Mouse (Mus musculus): ENCODE measurements around the gene Irx3. TPM values are rescaled to one million over a fixed set of nuclear protein-coding genes. Genes with fewer than 3 reads are reported as not detected.

The Irx3 gene
- polyA plus RNA-seq (2015; fragmentation: Illumina TruSeq; extraction: RNeasy Lipid Tissue Mini Kit (QIAGEN cat#74804); ENCODE audit: low read depth, low replicate concordance), result 1.1 TPM

GRCm38 (mm10) chr8:91801839-91802238 lies at the start of gene Irx3:
Gene Irx3, minus strand, starts transcription at chr8:91802067.

